In the genomic region with DNA sequence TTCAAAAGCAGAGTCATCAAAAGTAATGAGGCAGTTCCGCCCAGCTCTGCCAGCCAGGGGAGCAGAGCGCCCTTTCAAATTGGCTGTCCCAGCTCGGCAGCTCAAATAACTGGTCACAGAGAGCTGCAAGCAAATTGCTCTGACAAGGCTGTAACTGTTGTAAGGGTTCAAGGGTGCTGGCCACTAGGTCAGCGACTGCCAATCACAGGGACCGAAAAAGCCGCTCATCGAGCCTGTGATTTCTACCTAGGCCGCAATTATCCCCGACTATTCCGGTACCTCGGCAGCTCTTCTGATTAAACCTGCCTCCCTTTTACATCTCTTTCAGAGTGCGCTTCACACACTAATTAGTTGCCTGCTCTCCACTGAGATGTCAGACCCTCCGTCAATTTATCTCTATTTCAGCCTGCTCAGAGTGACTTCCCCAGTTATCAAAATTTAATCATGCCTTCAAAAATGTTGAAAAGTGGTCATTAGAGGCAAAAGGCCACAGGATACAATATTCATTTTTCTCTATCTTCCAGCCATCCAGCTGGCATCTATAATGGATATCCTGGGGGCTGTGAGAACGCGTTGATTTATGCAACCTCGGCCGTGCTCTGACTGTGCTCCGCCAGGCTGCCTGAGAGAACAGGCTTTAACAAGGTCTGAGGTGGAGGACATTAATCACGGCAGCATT, we compare ENCODE assay signal across 9 mouse cellular contexts.
DNase-seq lines count a peak whose midpoint lies in the region; ATAC-seq lines count a peak whose summit lies in the region.
"Had no signal": no experiment of that assay in that cellular context is flagged by ENCODE, and none has a peak within 500 bp of the region (broad histone marks: within the 10 kb centered on the region; RNA-seq: fewer than 3 reads in every experiment).

No protein-coding gene starts in this region.

- H3K36me3 ChIP-seq in embryonic facial prominence, embryonic 12.5 days, result no peaks in the 10 kb centered on the region
- no peaks in the 10 kb centered on the region for H3K36me3 ChIP-seq in limb, embryonic 10.5 days

- intact Hi-C loops in left cerebral cortex, postnatal 4 days (cut with DNase I), result no loop called here

- ATAC-seq in embryonic facial prominence, embryonic 12.5 days (ENCODE audit: insufficient number of reproducible peaks, insufficient read depth, low FRiP score, low TSS enrichment), result no peak
- no peak for ATAC-seq in erythroid progenitor cell, adult 5-6 weeks (replicated peaks; ENCODE audit: low FRiP score, poor library complexity, severe bottlenecking)

- H3K4me3 ChIP-seq in embryonic facial prominence, embryonic 12.5 days, result 0 out of 2 replicates have a peak overlapping the region, but pooled peaks have one; percentile 12
- H3K4me3 ChIP-seq in limb, embryonic 10.5 days, result peak overlapping the region; percentile 34

- peak overlapping the region; percentile 39 for H3K4me2 ChIP-seq in embryonic facial prominence, embryonic 12.5 days (replicated peaks)

- no peaks in the 10 kb centered on the region for H3K9me3 ChIP-seq in embryonic facial prominence, embryonic 12.5 days
- H3K9me3 ChIP-seq in limb, embryonic 10.5 days (replicated peaks), result no peaks in the 10 kb centered on the region

- no peak overlapping the region for H3K27ac ChIP-seq in embryonic facial prominence, embryonic 12.5 days
- H3K27ac ChIP-seq in limb, embryonic 10.5 days, result 0 out of 2 replicates have a peak overlapping the region, but pooled peaks have one; percentile 16

- peak; percentile 10 for DNase-seq in left cerebral cortex, postnatal 4 days
- no peak for DNase-seq in left cerebral cortex, adult 11 months (ENCODE audit: low spot score)
- peak; percentile 68 for DNase-seq in limb, embryonic 10.5 days (ENCODE audit: low spot score)
- DNase-seq in right cerebral cortex, postnatal 25 days, result peak; percentile 5
- DNase-seq in lung, postnatal 25 days (ENCODE audit: low spot score), result no peak
- no peak for DNase-seq in kidney, postnatal 10 days
- DNase-seq: gastrocnemius, postnatal 36 days had no signal

- no peak overlapping the region for H3K9ac ChIP-seq in embryonic facial prominence, embryonic 12.5 days

- H3K4me1 ChIP-seq in embryonic facial prominence, embryonic 12.5 days, result peaks cover 9% of the 10 kb centered on the region; the same call in 1 of the 2 replicates
- peaks cover 21% of the 10 kb centered on the region for H3K4me1 ChIP-seq in limb, embryonic 10.5 days

- 24% methylated on average over 19 of the region's 19 CpGs for WGBS in embryonic facial prominence, embryonic 12.5 days
- 7% methylated on average over 19 of the region's 19 CpGs for WGBS in limb, embryonic 10.5 days

- peaks cover 6% of the 10 kb centered on the region; the same call in 1 of the 2 replicates for H3K27me3 ChIP-seq in embryonic facial prominence, embryonic 12.5 days
- H3K27me3 ChIP-seq in limb, embryonic 10.5 days (ENCODE audit: low read depth, poor library complexity, severe bottlenecking), result peaks cover 43% of the 10 kb centered on the region

Comparison
In these comparisons a context has a peak if more than half of its experiments do, and no peak if none do; other contexts are left out.
1. DNase-seq: peak in left cerebral cortex, postnatal 4 days (single experiment), limb, embryonic 10.5 days (single experiment) and right cerebral cortex, postnatal 25 days (single experiment); none in left cerebral cortex, adult 11 months (single experiment), lung, postnatal 25 days (single experiment) and kidney, postnatal 10 days (single experiment).